Mouse (Mus musculus) neural tube, embryonic 14.5 days (tissue): Measurements from ENCODE around the gene Gtf2i. TPM values are rescaled to one million over a fixed set of nuclear protein-coding genes. Genes with fewer than 3 reads are reported as not detected.

ENCODE experiments used
- ATAC-seq: fragments of 200-750 bp; cut with Nextera tagmentation; 2 replicates; pipeline ENCODE4 v1.8.0; 2017; ENCODE audit warnings: low read depth, mild to moderate bottlenecking, moderate TSS enrichment, moderate library complexity
- H3K27ac ChIP-seq: fragments of 300-500 bp; sonication (generic); 2 replicates; pipeline ENCODE4 v1.5.1; 2014; ENCODE audit warnings: low read depth, mild to moderate bottlenecking, control low read depth, low read length, moderate library complexity, mixed read lengths
- H3K27me3 ChIP-seq: fragments of 300-500 bp; sonication (generic); 2 replicates; pipeline ENCODE4 v1.6.1; 2014; ENCODE audit warnings: low read length; ENCODE audit not compliant: control insufficient read depth, insufficient read depth
- H3K36me3 ChIP-seq: fragments of 300-500 bp; sonication (generic); 2 replicates; pipeline ENCODE4 v1.6.1; 2014; ENCODE audit warnings: low read length, mixed read lengths; ENCODE audit not compliant: control insufficient read depth, insufficient read depth
- H3K4me1 ChIP-seq: fragments of 300-500 bp; sonication (generic); 2 replicates; pipeline ENCODE4 v1.6.1; 2014; ENCODE audit warnings: low read length; ENCODE audit not compliant: control insufficient read depth, insufficient read depth
- H3K4me2 ChIP-seq: fragments of 300-500 bp; sonication (generic); 2 replicates; pipeline ENCODE4 v1.6.1; 2014; ENCODE audit warnings: mild to moderate bottlenecking, low read depth, low read length, control low read depth
- H3K4me3 ChIP-seq: fragments of 300-500 bp; sonication (generic); 2 replicates; pipeline ENCODE4 v1.5.1; 2014; ENCODE audit warnings: low read depth, low read length, control low read depth, mixed read lengths
- H3K9ac ChIP-seq: fragments of 300-500 bp; sonication (generic); replicated peaks from 2 replicates; pipeline ENCODE4 v1.6.1; 2014; ENCODE audit warnings: low read depth, mild to moderate bottlenecking, control low read depth, low read length, mixed read lengths
- H3K9me3 ChIP-seq: fragments of 300-500 bp; sonication (generic); 2 replicates; pipeline ENCODE4 v1.6.1; 2016; ENCODE audit warnings: low read length; ENCODE audit not compliant: control insufficient read depth
- WGBS: fragments of 180-500 bp; shearing (Covaris S2); extraction: QIAGEN DNeasy Blood & Tissue Kit; methylation state at CpG from one replicate; pipeline ENCODE4 v1.1.7; 2014; 5-methylcytosine and 5-hydroxymethylcytosine counted together
- polyA plus RNA-seq: library from polyadenylated mRNA; unstranded; fragments of >200 nt; fragmentation: Nextera tagmentation; extraction: Ambion mirVana; gene quantifications from 2 replicates; pipeline ENCODE4 v1.2.1, GENCODE M21; 2014

The Gtf2i gene
- polyA plus RNA-seq, 1 experiment from 2014 or later: 111 TPM

DNA sequence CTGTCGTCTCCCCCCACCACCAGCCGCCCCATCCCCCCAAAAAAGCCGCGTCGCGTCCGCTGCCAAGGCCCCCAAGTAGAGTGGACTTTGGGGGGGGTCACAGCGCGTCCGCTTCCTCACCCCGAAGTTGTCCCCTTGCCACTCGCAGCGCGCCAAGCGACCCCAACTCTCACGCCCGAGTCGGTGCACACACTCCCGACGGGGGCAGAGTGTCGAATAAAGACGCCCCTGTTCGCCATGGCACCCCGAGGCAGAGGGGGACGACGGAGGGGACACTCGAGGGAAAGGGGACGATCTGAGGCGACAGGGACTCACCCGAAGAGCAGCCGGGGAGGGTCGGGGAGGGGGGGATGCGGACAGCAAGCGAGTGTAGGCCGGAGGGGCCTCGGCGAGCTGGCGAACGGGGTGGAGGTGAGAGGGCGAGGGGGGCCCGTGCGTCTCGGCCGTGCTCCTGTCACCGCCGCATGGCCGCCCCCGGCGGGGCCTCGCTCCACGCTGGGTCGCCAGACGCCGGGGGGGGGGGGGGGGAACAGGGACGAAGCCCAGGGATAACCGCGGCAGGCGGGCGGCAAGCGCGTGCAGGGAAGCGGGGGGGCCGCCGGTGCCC, 389 bp downstream of the Gtf2i start:
- peak overlapping the region; percentile 99 for H3K9ac ChIP-seq
- WGBS: under 1% methylated on average over 40 of the region's 64 CpGs
- no peaks in the 10 kb centered on the region for H3K9me3 ChIP-seq
- peak overlapping the region; percentile 66 for H3K4me2 ChIP-seq
- peak; percentile 60 for ATAC-seq
- peak overlapping the region; percentile 100 for H3K27ac ChIP-seq
- peaks cover 10% of the 10 kb centered on the region for H3K4me1 ChIP-seq
- no peaks in the 10 kb centered on the region for H3K27me3 ChIP-seq
- H3K4me3 ChIP-seq: peak overlapping the region; percentile 85
- H3K36me3 ChIP-seq: peaks cover 15% of the 10 kb centered on the region

DNA sequence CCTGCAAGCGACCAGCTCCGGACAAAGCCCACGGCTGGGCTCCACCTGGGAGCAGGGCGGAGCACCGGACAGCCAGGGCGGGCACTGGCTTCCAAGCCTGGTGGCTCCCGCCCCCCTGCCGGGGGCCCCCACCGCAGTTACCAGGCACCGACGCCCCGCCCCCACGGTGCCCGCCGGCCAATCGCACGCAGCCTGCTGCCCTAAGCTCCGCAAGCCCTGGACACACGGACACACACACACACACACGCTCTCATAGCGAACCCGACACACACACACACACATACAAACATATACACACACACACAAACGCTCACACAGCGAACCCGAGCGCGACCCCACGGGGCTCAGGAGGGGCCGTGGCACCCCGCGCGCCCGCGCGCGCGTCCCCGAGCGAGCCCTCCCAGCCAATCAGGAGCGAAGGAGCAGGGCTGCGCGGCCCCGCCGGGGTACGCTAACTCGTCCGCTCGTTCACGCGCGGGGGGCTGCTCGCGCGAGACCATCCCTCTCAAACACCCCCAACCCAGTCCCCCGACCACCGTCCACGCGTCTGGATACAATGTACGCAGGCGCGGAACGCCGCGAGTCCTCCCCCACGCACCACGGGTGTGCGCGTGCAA, 1.0 kb downstream of the Gtf2i start:
- H3K27ac ChIP-seq: peak overlapping the region; percentile 100
- H3K4me1 ChIP-seq: peaks cover 10% of the 10 kb centered on the region
- H3K27me3 ChIP-seq: no peaks in the 10 kb centered on the region
- H3K4me3 ChIP-seq: peak overlapping the region; percentile 85
- peak overlapping the region; percentile 66 for H3K4me2 ChIP-seq
- no peaks in the 10 kb centered on the region for H3K9me3 ChIP-seq
- peaks cover 16% of the 10 kb centered on the region for H3K36me3 ChIP-seq
- WGBS: 1% methylated on average over 65 of the region's 68 CpGs
- ATAC-seq: peak; percentile 79
- H3K9ac ChIP-seq: peak overlapping the region; percentile 99

DNA sequence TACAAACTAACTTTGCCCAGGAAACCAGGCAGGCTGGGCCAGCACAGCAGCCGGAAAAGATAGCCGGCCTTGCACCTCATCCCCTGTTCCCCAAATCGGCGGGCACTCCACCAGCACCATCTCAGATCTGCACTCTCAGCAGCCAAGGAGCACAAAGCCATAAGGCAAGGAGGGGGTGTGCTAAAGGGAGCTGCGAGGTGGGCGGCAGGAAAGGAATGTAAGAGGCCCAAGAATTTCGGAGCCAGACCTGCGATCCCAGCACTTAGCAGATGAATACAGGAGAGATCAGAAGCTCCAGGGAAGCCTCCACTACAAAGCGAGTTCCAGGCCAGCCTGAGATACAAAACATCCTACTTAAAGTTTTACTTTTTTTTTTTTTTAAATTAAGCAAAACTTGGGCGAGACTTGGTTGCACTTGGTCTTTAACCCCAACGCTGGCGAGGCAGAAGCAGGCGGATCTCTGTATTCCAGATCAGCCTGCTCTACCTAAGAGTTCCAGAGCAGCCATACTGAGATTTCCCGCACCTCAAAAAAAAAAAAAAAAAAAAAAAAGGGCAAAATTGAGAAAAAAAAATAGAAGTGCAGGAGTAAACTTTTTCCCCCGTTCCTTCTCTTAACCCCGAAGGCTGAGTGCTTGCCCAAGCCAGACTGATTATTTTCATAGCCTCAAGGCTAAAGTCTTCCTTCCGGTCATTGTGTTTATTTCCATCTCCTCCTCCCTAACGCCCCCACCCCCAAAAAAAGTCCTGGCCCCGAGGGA, 1.7 kb downstream of the Gtf2i start:
- Histone ChIP-seq H3K4me2 (peak overlapping the region; percentile 66), H3K9ac (peak overlapping the region; percentile 99), H3K4me1 (peaks cover 14% of the 10 kb centered on the region), H3K36me3 (peaks cover 16% of the 10 kb centered on the region), H3K27ac (peak overlapping the region; percentile 100), H3K9me3 (no peaks in the 10 kb centered on the region), H3K4me3 (peak overlapping the region; percentile 85), H3K27me3 (no peaks in the 10 kb centered on the region)
- ATAC-seq: no peak
- 2% methylated on average over 19 of the region's 19 CpGs for WGBS

DNA sequence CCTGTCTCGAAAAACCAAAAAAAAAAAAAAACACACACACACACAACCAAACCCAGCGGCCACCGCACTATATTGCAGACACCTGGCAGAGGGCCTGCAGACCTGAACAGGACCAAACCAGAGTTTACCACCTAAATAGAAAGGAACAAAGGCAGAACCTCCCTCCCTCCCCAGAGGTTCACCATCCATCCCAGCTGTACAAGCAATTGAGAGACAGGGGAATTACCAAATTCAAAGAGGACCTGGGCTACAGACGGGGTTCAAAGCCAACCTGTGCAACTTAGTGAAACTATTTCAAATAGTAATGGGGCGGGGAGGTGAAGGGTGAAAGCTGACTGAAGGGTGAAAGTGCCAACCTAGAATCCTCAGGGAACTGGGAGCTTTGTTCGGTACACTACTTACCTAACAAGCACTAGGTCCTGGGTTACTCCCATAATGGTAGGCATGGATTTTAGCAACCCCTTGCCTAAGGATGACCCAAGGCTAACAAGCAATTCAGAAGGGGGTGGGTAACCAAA, 2.6 kb downstream of the Gtf2i start:
- H3K9me3 ChIP-seq: no peaks in the 10 kb centered on the region
- no peak for ATAC-seq
- WGBS: 83% methylated on average over 6 of the region's 6 CpGs
- peak overlapping the region; percentile 85; the same call in 1 of the 2 replicates for H3K4me3 ChIP-seq
- no peak overlapping the region for H3K9ac ChIP-seq
- no peak overlapping the region; the same call in 1 of the 2 replicates for H3K27ac ChIP-seq
- peaks cover 16% of the 10 kb centered on the region for H3K36me3 ChIP-seq
- H3K4me1 ChIP-seq: peaks cover 14% of the 10 kb centered on the region
- no peaks in the 10 kb centered on the region for H3K27me3 ChIP-seq
- peak overlapping the region; percentile 66 for H3K4me2 ChIP-seq

DNA sequence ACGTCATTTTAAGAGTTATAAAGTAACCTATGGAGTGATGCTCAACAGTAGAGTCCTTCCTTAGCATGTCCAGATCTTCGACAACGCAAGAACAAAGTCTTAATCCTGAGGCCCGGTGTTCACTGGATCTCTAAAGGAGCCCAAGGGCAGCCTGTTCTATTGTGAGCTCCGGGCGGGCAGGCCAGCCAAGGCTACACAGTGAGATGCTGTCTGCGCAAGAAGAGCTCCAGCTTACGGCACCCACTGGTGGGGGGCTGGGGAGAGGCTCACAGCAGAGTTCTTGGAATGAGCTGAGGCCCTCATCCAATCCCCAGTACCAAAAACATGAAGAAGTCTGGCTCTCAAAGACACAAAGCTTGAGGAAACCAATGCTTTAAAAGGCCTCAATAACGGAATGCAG, 4.4 kb downstream of the Gtf2i start:
- ATAC-seq: no peak
- H3K27me3 ChIP-seq: no peaks in the 10 kb centered on the region
- H3K4me3 ChIP-seq: no peak overlapping the region
- no peak overlapping the region for H3K9ac ChIP-seq
- H3K27ac ChIP-seq: no peak overlapping the region
- H3K4me2 ChIP-seq: no peak overlapping the region
- WGBS: 96% methylated on average over 9 of the region's 9 CpGs
- peaks cover 16% of the 10 kb centered on the region for H3K36me3 ChIP-seq
- H3K9me3 ChIP-seq: no peaks in the 10 kb centered on the region
- H3K4me1 ChIP-seq: peaks cover 9% of the 10 kb centered on the region

DNA sequence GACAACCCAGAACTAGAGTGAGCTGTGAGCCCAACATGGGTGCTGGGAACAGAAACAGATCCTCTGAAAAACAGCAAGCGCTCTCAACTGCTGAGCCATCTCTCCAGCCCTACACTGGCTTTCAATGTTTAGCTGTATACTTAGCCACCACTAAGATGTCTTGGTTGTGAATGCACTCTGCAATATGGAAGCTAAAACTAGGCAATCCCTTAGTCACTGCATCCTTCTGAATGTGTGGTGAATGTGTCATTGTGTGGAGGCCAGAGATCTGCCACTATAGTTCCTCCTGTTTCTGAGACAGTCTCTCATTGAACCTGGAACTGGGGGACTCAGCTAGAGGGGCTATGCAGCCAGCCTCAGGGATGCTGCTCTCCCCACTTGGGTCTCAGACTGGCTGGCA, 5.2 kb downstream of the Gtf2i start:
- peaks cover 16% of the 10 kb centered on the region for H3K36me3 ChIP-seq

DNA sequence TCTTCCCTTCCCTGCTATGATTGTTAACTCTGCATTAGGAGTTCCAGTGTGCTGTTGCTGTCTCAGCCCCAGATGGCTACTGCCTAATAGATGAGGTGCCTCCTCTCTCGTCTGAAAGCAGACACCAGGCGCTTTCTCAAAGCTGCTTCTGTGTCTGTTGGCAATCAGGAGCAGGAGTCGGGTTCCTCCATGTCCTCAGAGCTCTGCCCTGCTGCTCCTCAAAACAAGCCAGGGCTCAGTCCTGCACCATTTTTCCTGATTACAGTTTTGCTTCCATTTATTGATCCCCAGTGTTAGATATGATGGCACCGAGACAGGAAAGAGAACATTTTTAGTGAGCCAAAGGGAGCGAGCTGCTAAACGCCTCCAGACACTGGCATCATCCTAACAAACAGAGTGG, 9.9 kb downstream of the Gtf2i start:
- H3K27ac ChIP-seq: no peak overlapping the region
- H3K9me3 ChIP-seq: no peaks in the 10 kb centered on the region
- H3K36me3 ChIP-seq: peaks cover 11% of the 10 kb centered on the region; the same call in 1 of the 2 replicates
- H3K4me2 ChIP-seq: no peak overlapping the region
- no peak overlapping the region for H3K9ac ChIP-seq
- no peak for ATAC-seq
- H3K4me1 ChIP-seq: 0 out of 2 replicates have a peak, but pooled peaks cover 4% of the 10 kb centered on the region
- WGBS: 79% methylated on average over 6 of the region's 6 CpGs
- H3K4me3 ChIP-seq: no peak overlapping the region
- H3K27me3 ChIP-seq: no peaks in the 10 kb centered on the region

More for the DNA sequence above, 5.2 kb downstream of the Gtf2i start:
- no peak for ATAC-seq
- no peak overlapping the region for H3K4me3 ChIP-seq
- no peaks in the 10 kb centered on the region for H3K27me3 ChIP-seq
- H3K9ac ChIP-seq: no peak overlapping the region
- no peaks in the 10 kb centered on the region for H3K9me3 ChIP-seq
- H3K4me2 ChIP-seq: no peak overlapping the region
- H3K27ac ChIP-seq: no peak overlapping the region
- H3K4me1 ChIP-seq: peaks cover 9% of the 10 kb centered on the region
- 97% methylated on average over 1 of the region's 1 CpGs for WGBS

DNA sequence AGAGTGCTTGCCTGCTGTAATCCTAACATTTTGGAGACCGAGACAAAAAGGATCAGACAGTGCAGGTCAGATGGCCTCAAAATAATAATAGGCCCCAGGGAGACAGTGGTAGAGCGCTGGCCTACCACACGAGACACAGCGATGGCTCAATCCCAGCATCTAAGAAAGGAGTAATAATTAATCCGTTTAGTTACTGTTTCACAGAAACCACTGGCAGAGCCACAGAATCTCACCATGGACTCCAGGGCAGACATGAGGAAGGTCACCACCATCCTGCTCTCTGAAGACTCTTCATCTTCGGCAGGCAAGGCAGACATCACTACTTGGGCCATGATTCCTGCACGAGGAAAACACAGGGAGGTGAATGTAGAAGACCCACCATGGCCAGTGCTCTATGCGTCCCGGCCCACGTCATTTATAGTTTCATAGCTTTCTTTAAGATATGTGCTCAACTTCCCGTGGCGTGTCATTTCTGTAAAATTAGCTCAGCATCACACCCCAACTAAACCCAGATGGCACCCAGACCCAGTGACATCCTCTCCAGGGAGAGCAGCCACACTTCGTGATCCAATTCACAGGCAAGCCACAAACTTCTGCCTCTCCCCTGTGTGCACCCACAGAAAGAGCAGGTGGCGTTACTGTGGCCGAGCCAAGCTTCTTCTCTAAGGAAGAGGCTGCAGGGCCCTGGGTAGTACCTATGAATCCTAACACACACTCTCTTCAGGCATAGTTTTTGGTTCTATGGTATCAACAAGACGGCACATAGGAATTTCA, 19.1 kb downstream of the Gtf2i start:
- H3K36me3 ChIP-seq: peaks cover 29% of the 10 kb centered on the region
- H3K27me3 ChIP-seq: no peaks in the 10 kb centered on the region
- no peaks in the 10 kb centered on the region for H3K9me3 ChIP-seq
- no peak overlapping the region for H3K27ac ChIP-seq
- H3K9ac ChIP-seq: no peak overlapping the region
- WGBS: 93% methylated on average over 16 of the region's 16 CpGs
- H3K4me2 ChIP-seq: no peak overlapping the region
- no peaks in the 10 kb centered on the region for H3K4me1 ChIP-seq
- no peak overlapping the region for H3K4me3 ChIP-seq
- no peak for ATAC-seq
